Mouse (Mus musculus) G1E-ER4 (cell line): ENCODE results near the gene Tcaf2. TPM values are rescaled to one million over a fixed set of nuclear protein-coding genes. Genes with fewer than 3 reads are reported as not detected.

Experiments used
- GATA1 ChIP-seq: IDR thresholded peaks from one replicate; pipeline ENCODE4 v1.8.0; 2012; ENCODE audit warnings: low read length, inconsistent platforms
- polyA plus RNA-seq: library from polyadenylated mRNA; stranded (reverse); fragments of >175 nt; gene quantifications from 2 replicates; pipeline ENCODE4 v1.2.3, GENCODE M21; 2012

Tcaf2 gene
- polyA plus RNA-seq, 1 experiment = not detected

GRCm38 (mm10) chr6:42593138-42593882, 51.7 kb downstream of the Tcaf2 start:
- TF ChIP-seq GATA1 = no peak

- TF ChIP-seq GATA1 = no peak
These were observed 58.5 kb downstream of the Tcaf2 start for GRCm38 (mm10) chr6:42586569-42586968.

DNA sequence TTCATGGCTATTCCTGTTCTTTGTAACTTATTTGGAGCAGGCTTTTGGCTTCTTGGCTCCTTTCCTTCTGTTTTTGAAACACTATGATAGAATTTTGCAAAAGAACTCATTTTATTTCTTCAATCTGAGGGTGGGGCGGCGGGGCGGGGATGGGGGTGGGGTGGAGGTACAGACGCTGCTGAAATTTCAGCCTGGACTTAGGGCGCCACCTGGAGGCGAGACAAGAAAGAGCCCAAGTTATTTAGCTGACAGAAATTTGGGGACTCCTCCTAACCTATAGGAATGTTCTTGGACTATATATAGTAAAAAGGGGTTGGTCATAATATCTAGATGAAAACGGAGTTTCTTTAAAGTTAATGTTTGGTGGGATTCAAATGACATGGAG, 61.6 kb downstream of the Tcaf2 start:
- TF ChIP-seq GATA1 = no peak

GRCm38 (mm10) chr6:42582741-42583487, 62.1 kb downstream of the Tcaf2 start:
- TF ChIP-seq GATA1 = no peak

DNA sequence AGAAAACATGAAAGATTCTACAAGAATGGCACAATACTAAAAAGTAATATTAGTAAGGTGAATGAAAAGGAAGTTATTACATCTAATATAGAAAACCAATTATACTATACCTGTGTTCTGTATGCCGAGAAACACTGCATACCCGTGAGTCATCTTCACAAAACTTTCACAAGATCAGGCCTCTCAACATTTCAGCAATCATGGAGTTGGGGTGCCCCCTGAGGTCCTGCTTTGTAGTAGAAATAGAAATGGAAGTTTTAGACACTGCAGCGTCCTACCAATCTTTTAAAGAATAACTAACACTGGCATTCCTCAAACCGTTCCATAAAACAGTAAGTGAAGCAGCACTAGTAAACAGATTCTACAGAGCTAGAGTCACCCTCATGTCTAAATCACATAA, 66.4 kb downstream of the Tcaf2 start:
- TF ChIP-seq GATA1 = no peak

DNA sequence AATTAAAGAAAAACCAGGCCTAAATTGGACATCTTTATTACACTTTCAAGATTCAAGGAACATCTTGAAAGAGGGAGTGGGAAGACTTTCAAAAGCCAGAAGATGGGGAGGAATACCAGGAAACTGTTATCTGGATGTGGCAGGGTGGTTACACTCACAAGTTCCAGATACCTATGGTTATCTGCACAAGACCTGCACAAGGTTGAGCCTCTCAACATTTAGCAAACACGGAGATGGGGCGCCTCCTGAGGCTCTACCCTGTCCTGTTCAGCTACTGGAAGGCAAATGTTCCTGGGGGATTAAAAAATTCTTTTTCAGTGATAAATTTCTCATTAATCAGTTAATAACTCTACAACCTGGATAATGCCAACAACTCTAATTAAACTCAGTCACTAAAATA, 67.6 kb downstream of the Tcaf2 start:
- TF ChIP-seq GATA1 = no peak

Other genes starting within 250 kb of the Tcaf2 start
- gene Tas2r143, start 245.0 kb downstream of the Tcaf2 start, polyA plus RNA-seq = not detected in 2 replicates
- not detected in 2 replicates for gene Tas2r135, start 239.8 kb downstream of the Tcaf2 start, polyA plus RNA-seq
- gene Tas2r126, start 210.7 kb downstream of the Tcaf2 start, polyA plus RNA-seq = not detected in 2 replicates
- gene Olfr458, start 180.1 kb downstream of the Tcaf2 start, polyA plus RNA-seq = not detected in 2 replicates
- not detected in 2 replicates for gene Olfr457, start 168.9 kb downstream of the Tcaf2 start, polyA plus RNA-seq
- gene Olfr456, start 158.0 kb downstream of the Tcaf2 start, polyA plus RNA-seq = not detected in 2 replicates
- not detected in 2 replicates for gene Olfr455, start 97.7 kb downstream of the Tcaf2 start, polyA plus RNA-seq
- gene Tcaf3, start 47.6 kb downstream of the Tcaf2 start, polyA plus RNA-seq = not detected in 2 replicates
- gene Tcaf1, start 64.8 kb upstream of the Tcaf2 start, polyA plus RNA-seq = not detected in 2 replicates
- gene Olfr453, start 94.1 kb upstream of the Tcaf2 start, polyA plus RNA-seq = not detected in 2 replicates
- not detected in 2 replicates for gene Olfr38, start 111.2 kb upstream of the Tcaf2 start, polyA plus RNA-seq
- gene Olfr452, start 139.8 kb upstream of the Tcaf2 start, polyA plus RNA-seq = not detected in 2 replicates
- not detected in 2 replicates for gene Olfr450, start 166.7 kb upstream of the Tcaf2 start, polyA plus RNA-seq
- not detected in 2 replicates for gene Olfr449, start 189.1 kb upstream of the Tcaf2 start, polyA plus RNA-seq
- not detected in 2 replicates for gene Olfr448, start 245.2 kb upstream of the Tcaf2 start, polyA plus RNA-seq